ENCODE assay signal across 13 mouse cellular contexts in genomic region chr7:113705929-113706328, GRCm38 (mm10). TPM values are rescaled to one million over a fixed set of nuclear protein-coding genes. Genes with fewer than 3 reads are reported as not detected.
DNase-seq lines count a peak whose midpoint lies in the region; ATAC-seq and TF ChIP-seq lines count a peak whose summit lies in the region.
"Had no signal": no experiment of that assay in that cellular context is flagged by ENCODE, and none has a peak within 500 bp of the region (broad histone marks: within the 10 kb centered on the region; RNA-seq: fewer than 3 reads in every experiment).

No protein-coding gene starts in this region.

- intact Hi-C loops in heart, adult 2 months (cut with DNase I), result no loop called here

- TF ChIP-seq EP300 in heart, adult 2 months (IDR thresholded peaks at IDR 0.05; ENCODE audit: insufficient read depth, low read depth, low read length), result no peak
- no peak for TF ChIP-seq EP300 in ES-Bruce4 (IDR thresholded peaks at IDR 0.05; ENCODE audit: insufficient read depth, low read depth, low read length)

- no peaks in the 10 kb centered on the region for H3K9me3 ChIP-seq in heart, embryonic 12.5 days (replicated peaks)
- no peaks in the 10 kb centered on the region for H3K9me3 ChIP-seq in lung, embryonic 14.5 days (ENCODE audit: low read depth, low read length)
- H3K9me3 ChIP-seq in ES-Bruce4 (replicated peaks; ENCODE audit: control insufficient read depth, insufficient read depth, low read length, poor library complexity, severe bottlenecking), result no peaks in the 10 kb centered on the region
- H3K9me3 ChIP-seq: liver, embryonic 15.5 days; megakaryocyte, embryonic 14.5 days had no signal

- H3K4me3 ChIP-seq in heart, adult 2 months, result no peak overlapping the region
- H3K4me3 ChIP-seq in heart, embryonic 12.5 days, result no peak overlapping the region
- H3K4me3 ChIP-seq in lung, embryonic 14.5 days (ENCODE audit: low read depth, low read length), result no peak overlapping the region
- no peak overlapping the region for H3K4me3 ChIP-seq in ES-Bruce4 (ENCODE audit: low read depth, low read length)
- H3K4me3 ChIP-seq in small intestine, adult 2 months (ENCODE audit: low read depth, low read length), result no peak overlapping the region
- H3K4me3 ChIP-seq: erythroblast, embryonic 14.5 days; liver, embryonic 15.5 days; megakaryocyte, embryonic 14.5 days had no signal

- H3K36me3 ChIP-seq in heart, adult 2 months (ENCODE audit: control insufficient read depth, insufficient read depth, low read length), result no peaks in the 10 kb centered on the region
- H3K36me3 ChIP-seq in heart, embryonic 12.5 days, result no peaks in the 10 kb centered on the region
- no peaks in the 10 kb centered on the region for H3K36me3 ChIP-seq in lung, embryonic 14.5 days (ENCODE audit: insufficient read depth)
- H3K36me3 ChIP-seq in ES-Bruce4 (ENCODE audit: control insufficient read depth, insufficient read depth, low read length, poor library complexity, severe bottlenecking), result no peaks in the 10 kb centered on the region
- no peaks in the 10 kb centered on the region for H3K36me3 ChIP-seq in small intestine, adult 2 months (ENCODE audit: control insufficient read depth, insufficient read depth, low read length)
- H3K36me3 ChIP-seq: liver, embryonic 15.5 days had no signal

- TF ChIP-seq CTCF in heart, adult 2 months (IDR thresholded peaks at IDR 0.05), result peak; percentile 24; the same call in 1 of the 2 replicates
- TF ChIP-seq CTCF in lung, embryonic 14.5 days (IDR thresholded peaks at IDR 0.05; ENCODE audit: low read depth), result peak; percentile 31; the same call in 1 of the 2 replicates
- peak; percentile 74 for TF ChIP-seq CTCF in ES-Bruce4 (IDR thresholded peaks at IDR 0.05; ENCODE audit: low read depth, low read length)
- TF ChIP-seq CTCF in small intestine, adult 2 months (IDR thresholded peaks at IDR 0.05; ENCODE audit: extremely low read depth, insufficient read length, insufficient replicate concordance, low read depth, low read length), result peak; percentile 21; the same call in 1 of the 2 replicates

- no peaks in the 10 kb centered on the region for H3K79me2 ChIP-seq in heart, adult 2 months (replicated peaks; ENCODE audit: control insufficient read depth, insufficient read depth, low read length)

- H3K27me3 ChIP-seq in heart, adult 2 months (ENCODE audit: control insufficient read depth, insufficient read depth, low read length), result no peaks in the 10 kb centered on the region
- H3K27me3 ChIP-seq in heart, embryonic 12.5 days (replicated peaks), result no peaks in the 10 kb centered on the region
- no peaks in the 10 kb centered on the region for H3K27me3 ChIP-seq in lung, embryonic 14.5 days (ENCODE audit: insufficient read depth, low read length)
- no peaks in the 10 kb centered on the region for H3K27me3 ChIP-seq in ES-Bruce4 (ENCODE audit: control insufficient read depth, insufficient read depth, low read length, poor library complexity, severe bottlenecking)
- H3K27me3 ChIP-seq in small intestine, adult 2 months (ENCODE audit: control insufficient read depth, insufficient read depth, low read length), result no peaks in the 10 kb centered on the region
- H3K27me3 ChIP-seq: liver, embryonic 15.5 days; megakaryocyte, embryonic 14.5 days had no signal

- no peak for ATAC-seq in heart, embryonic 12.5 days (ENCODE audit: insufficient number of reproducible peaks, low FRiP score)
- no peak for ATAC-seq in lung, embryonic 14.5 days (ENCODE audit: insufficient read depth)

- H3K27ac ChIP-seq in heart, adult 2 months, result no peak overlapping the region
- H3K27ac ChIP-seq in heart, embryonic 12.5 days (ENCODE audit: poor library complexity, severe bottlenecking), result no peak overlapping the region
- H3K27ac ChIP-seq in lung, embryonic 14.5 days (ENCODE audit: low read depth), result no peak overlapping the region
- H3K27ac ChIP-seq in ES-Bruce4 (ENCODE audit: insufficient read depth, low read length), result no peak overlapping the region
- no peak overlapping the region for H3K27ac ChIP-seq in small intestine, adult 2 months (ENCODE audit: insufficient read depth, low read depth, low read length)
- H3K27ac ChIP-seq: liver, embryonic 15.5 days had no signal

- TF ChIP-seq POLR2A in heart, adult 2 months (IDR thresholded peaks at IDR 0.05; ENCODE audit: insufficient read depth, low read depth, low read length), result no peak
- no peak for TF ChIP-seq POLR2A in ES-Bruce4 (IDR thresholded peaks at IDR 0.05; ENCODE audit: insufficient read depth, low read length)
- TF ChIP-seq POLR2A in small intestine, adult 2 months (IDR thresholded peaks at IDR 0.05; ENCODE audit: low read depth, low read length), result no peak

- H3K4me1 ChIP-seq in heart, adult 2 months (ENCODE audit: control insufficient read depth, insufficient read depth, low read length), result no peaks in the 10 kb centered on the region
- H3K4me1 ChIP-seq in heart, embryonic 12.5 days (replicated peaks), result peaks cover 6% of the 10 kb centered on the region
- no peaks in the 10 kb centered on the region for H3K4me1 ChIP-seq in lung, embryonic 14.5 days (ENCODE audit: insufficient read depth)
- no peaks in the 10 kb centered on the region for H3K4me1 ChIP-seq in ES-Bruce4 (ENCODE audit: control insufficient read depth, insufficient read depth, low read length)
- no peaks in the 10 kb centered on the region for H3K4me1 ChIP-seq in small intestine, adult 2 months (ENCODE audit: control insufficient read depth, insufficient read depth, insufficient read length, low read length)
- H3K4me1 ChIP-seq: liver, embryonic 15.5 days; megakaryocyte, embryonic 14.5 days had no signal

- no peak for DNase-seq in heart, adult 2 months
- no peak for DNase-seq in lung, embryonic 14.5 days
- DNase-seq in lung, postnatal 10 days, result no peak
- no peak for DNase-seq in adrenal gland, postnatal 10 days
- no peak for DNase-seq in cerebellum, adult 11-12 months
- DNase-seq: embryo, embryonic 11 days; heart, postnatal 36 days had no signal

- H3K4me2 ChIP-seq in heart, embryonic 12.5 days, result no peak overlapping the region
- no peak overlapping the region for H3K4me2 ChIP-seq in lung, embryonic 14.5 days
- H3K4me2 ChIP-seq: liver, embryonic 15.5 days had no signal

- H3K9ac ChIP-seq in heart, adult 2 months (ENCODE audit: low read depth, low read length), result no peak overlapping the region
- H3K9ac ChIP-seq in heart, embryonic 12.5 days, result no peak overlapping the region
- H3K9ac ChIP-seq in lung, embryonic 14.5 days, result no peak overlapping the region
- no peak overlapping the region for H3K9ac ChIP-seq in ES-Bruce4 (ENCODE audit: low read depth, poor library complexity, severe bottlenecking)
- H3K9ac ChIP-seq: liver, embryonic 15.5 days had no signal

RNA-seq across cellular contexts. Expression of gene Spon1, which starts 59.9 kb away (rescaled TPM):
- 10 to 100 TPM; 11.5 to 11.8 TPM for total RNA-seq in heart, adult 2 months (2021)
- 8.3 and 10.4 TPM in 2 replicates for polyA plus RNA-seq in heart, adult 2 months (2012; rRNA removed)
- polyA plus RNA-seq in heart, embryonic 12.5 days (2016; fragmentation: Nextera tagmentation; extraction: Ambion mirVana), result 98.7 and 99.8 TPM in 2 replicates
- 2.5 and 5.5 TPM in 2 replicates for polyA plus RNA-seq in lung, embryonic 14.5 days (2014; fragmentation: Nextera tagmentation; extraction: Ambion mirVana)
- polyA plus RNA-seq in ES-Bruce4 (2011; ENCODE audit: insufficient read depth, insufficient read length, low read depth, missing spikeins), result 1.8 and 2.0 TPM in 2 replicates
- 3.0 and 3.3 TPM in 2 replicates for polyA plus RNA-seq in small intestine, adult 2 months (2012; rRNA removed)
- 10 to 100 TPM; 12.9 to 14.2 TPM for total RNA-seq in adrenal gland, postnatal 10 days (2021)
- polyA plus RNA-seq: erythroblast, embryonic 14.5 days had no signal

Comparison
In these comparisons a context has a peak if more than half of its experiments do, and no peak if none do; other contexts are left out.
1. CTCF ChIP-seq: peak in every context shown above with its lines; median percentile 74 in ES-Bruce4; 31 in lung, embryonic 14.5 days; 24 in heart, adult 2 months; 21 in small intestine, adult 2 months.